Mouse (Mus musculus): Measurements from ENCODE around the gene Rtl9. TPM values are rescaled to one million over a fixed set of nuclear protein-coding genes. Genes with fewer than 3 reads are reported as not detected.

The Rtl9 gene
- polyA plus RNA-seq, 1 experiment from 2014 or later: 0.45 TPM

DNA sequence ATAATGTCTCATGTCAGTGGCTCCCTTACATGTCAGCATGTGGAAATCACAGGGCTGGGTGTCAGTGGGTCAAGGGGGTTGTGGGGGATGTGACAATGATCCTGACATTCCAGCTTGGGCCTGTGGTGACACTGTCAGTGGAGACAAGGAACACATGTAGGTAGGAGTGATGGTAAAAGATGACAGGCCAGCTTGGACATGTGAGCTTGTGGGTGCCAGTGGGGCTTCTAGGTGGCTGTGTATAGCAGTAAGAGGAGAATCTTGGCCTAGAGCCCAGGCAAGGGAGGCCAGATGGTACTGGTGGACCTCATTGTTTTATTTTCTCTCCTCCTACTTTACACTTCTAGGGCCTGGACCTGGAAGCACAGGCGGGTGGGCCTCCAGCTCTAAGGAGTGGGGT is 16.7 kb upstream of the Rtl9 start:
- Histone ChIP-seq H3K4me1 (replicated peaks) (no peaks in the 10 kb centered on the region), H3K9me3 (no peaks in the 10 kb centered on the region), H3K9ac (no peak overlapping the region), H3K27me3 (replicated peaks) (0 out of 2 replicates have a peak, but pooled peaks cover 9% of the 10 kb centered on the region), H3K4me2 (replicated peaks) (no peak overlapping the region), H3K4me3 (replicated peaks) (no peak overlapping the region), H3K27ac (no peak overlapping the region), H3K36me3 (no peaks in the 10 kb centered on the region)
- 67% methylated on average over 1 of the region's 1 CpGs for WGBS
- no peak for ATAC-seq

DNA sequence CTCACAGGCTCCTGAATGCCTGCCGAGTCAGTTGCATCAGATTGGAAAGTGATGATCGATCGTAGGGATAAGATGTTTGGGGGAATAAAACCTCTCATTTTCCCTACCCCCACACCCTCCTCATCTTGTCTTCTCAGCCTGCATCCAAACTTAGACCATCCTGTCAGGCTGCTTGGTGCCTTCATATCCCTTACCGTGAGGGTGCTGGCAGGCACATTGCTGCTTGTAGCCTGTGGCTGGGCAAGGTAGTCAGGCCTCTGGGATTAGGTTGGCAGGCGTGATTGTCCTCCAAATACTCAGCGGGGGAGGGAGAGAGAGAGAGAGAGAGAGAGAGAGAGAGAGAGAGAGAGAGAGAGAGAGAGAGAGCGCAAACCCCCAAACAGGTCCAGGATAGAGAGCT is 11.2 kb upstream of the Rtl9 start:
- ATAC-seq: no peak
- Histone ChIP-seq H3K9ac (no peak overlapping the region), H3K27ac (no peak overlapping the region), H3K4me3 (replicated peaks) (no peak overlapping the region), H3K4me2 (replicated peaks) (no peak overlapping the region), H3K36me3 (no peaks in the 10 kb centered on the region), H3K9me3 (no peaks in the 10 kb centered on the region), H3K27me3 (replicated peaks) (0 out of 2 replicates have a peak, but pooled peaks cover 4% of the 10 kb centered on the region), H3K4me1 (replicated peaks) (no peaks in the 10 kb centered on the region)
- 80% methylated on average over 7 of the region's 7 CpGs for WGBS

DNA sequence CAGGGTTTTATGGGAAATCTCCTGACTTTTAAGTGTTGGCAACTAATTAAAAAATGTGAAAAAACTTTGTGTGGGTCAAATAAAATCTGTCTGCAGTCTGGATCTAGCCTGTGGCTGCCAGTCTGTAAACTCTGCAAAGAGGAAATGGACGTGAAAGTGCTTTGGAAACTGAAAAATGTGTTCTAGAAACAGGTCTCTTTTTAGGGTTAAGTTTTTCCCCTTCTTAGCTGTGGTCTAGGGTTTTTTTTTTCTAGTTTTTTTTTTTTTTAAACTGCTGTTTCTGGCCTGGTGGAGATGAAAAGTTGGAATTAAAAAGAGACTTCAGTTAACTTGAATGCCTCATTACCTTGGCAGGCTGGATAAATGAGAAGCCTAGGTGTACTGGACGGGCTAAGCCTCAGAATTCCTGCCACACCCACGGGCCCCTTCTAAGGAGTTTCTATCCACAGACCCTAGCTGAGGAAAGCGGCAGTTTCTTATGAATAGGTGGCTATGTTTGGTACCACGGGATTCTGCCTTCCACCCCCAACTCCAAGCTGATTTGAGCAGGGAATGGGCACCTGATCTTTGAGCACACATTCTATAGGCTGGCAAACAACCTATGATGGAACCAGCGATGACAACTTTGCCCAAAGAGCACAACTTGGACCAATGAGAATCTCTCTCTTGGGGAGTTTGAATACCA is 8.3 kb upstream of the Rtl9 start:
- no peak overlapping the region for H3K4me2 ChIP-seq (replicated peaks)
- 62% methylated on average over 6 of the region's 6 CpGs for WGBS
- H3K9me3 ChIP-seq: no peaks in the 10 kb centered on the region
- no peaks in the 10 kb centered on the region for H3K36me3 ChIP-seq
- H3K4me3 ChIP-seq (replicated peaks): no peak overlapping the region
- H3K4me1 ChIP-seq (replicated peaks): no peaks in the 10 kb centered on the region
- no peak overlapping the region for H3K9ac ChIP-seq
- H3K27me3 ChIP-seq (replicated peaks): 0 out of 2 replicates have a peak, but pooled peaks cover 4% of the 10 kb centered on the region
- H3K27ac ChIP-seq: no peak overlapping the region
- ATAC-seq: no peak

DNA sequence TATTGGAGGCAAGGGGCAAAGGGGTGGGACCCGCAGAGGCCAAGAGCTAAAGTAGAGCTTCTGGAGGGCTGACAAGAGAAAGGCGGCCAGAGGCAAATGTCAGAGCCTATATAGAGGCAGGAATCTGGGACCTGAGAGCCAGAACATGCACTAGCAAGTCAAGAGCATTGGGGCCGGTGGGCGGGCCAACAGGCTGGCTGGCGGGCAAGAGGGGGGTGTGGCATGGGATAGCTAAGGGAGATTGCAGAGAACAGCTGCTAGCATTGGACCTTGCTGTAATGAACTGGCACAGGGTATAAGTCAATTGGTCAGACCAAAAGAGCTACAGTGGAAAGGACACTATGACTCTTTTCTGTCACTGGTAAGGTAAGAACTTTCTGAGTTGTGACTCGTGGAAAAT is 1.8 kb upstream of the Rtl9 start:
- ATAC-seq: no peak
- H3K27me3 ChIP-seq (replicated peaks): no peaks in the 10 kb centered on the region
- no peak overlapping the region for H3K4me2 ChIP-seq (replicated peaks)
- H3K4me1 ChIP-seq (replicated peaks): no peaks in the 10 kb centered on the region
- no peaks in the 10 kb centered on the region for H3K36me3 ChIP-seq
- no peak overlapping the region for H3K9ac ChIP-seq
- H3K27ac ChIP-seq: no peak overlapping the region
- H3K9me3 ChIP-seq: no peaks in the 10 kb centered on the region
- no peak overlapping the region for H3K4me3 ChIP-seq (replicated peaks)
- 78% methylated on average over 6 of the region's 6 CpGs for WGBS

DNA sequence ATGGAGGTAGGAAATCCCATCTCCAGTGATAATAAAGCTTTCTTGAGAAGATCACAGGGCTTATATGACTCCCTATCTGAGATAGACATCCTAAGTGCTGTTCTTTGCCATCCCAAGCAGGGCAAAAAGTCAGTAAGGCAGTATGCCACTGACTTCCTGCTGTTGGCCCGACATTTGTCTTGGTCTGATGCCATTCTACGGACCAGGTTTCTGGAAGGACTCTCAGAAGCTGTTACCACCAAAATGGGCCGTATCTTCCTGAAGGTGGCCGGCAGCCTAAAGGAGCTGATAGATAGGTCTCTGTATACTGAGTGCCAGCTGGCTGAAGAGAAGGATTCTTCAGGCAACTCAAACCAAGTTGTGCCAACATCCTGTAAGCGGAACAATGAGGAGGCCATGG is 3.8 kb downstream of the Rtl9 start:
- Histone ChIP-seq H3K27me3 (replicated peaks) (no peaks in the 10 kb centered on the region), H3K4me1 (replicated peaks) (no peaks in the 10 kb centered on the region), H3K27ac (no peak overlapping the region), H3K36me3 (no peaks in the 10 kb centered on the region), H3K9ac (no peak overlapping the region), H3K9me3 (no peaks in the 10 kb centered on the region), H3K4me2 (replicated peaks) (no peak overlapping the region), H3K4me3 (replicated peaks) (no peak overlapping the region)
- no peak for ATAC-seq
- 95% methylated on average over 5 of the region's 5 CpGs for WGBS

DNA sequence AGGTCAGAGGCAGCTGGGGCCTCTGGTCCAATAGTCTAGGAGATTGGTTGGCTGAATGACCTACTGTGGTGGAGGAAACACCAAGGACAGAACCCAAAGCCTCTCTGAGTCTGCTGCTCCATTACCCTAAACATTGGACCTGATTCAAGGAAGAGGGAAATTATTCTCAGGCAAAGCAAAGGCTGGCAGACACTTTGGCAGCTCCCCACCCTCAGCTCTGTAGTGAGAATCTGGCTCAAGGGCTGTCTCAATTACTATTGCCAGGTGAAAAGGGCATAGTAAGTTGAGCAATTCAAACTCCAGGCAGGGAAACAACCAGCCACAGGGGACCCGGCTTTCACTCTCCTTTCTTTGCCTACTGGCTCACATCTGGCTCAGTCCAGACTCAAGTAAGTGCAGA is 6.5 kb downstream of the Rtl9 start:
- Histone ChIP-seq H3K4me2 (replicated peaks) (no peak overlapping the region), H3K9ac (no peak overlapping the region), H3K36me3 (no peaks in the 10 kb centered on the region), H3K9me3 (no peaks in the 10 kb centered on the region), H3K27ac (no peak overlapping the region), H3K4me3 (replicated peaks) (no peak overlapping the region), H3K27me3 (replicated peaks) (no peaks in the 10 kb centered on the region), H3K4me1 (replicated peaks) (no peaks in the 10 kb centered on the region)
- 87% methylated on average over 1 of the region's 1 CpGs for WGBS
- no peak for ATAC-seq

DNA sequence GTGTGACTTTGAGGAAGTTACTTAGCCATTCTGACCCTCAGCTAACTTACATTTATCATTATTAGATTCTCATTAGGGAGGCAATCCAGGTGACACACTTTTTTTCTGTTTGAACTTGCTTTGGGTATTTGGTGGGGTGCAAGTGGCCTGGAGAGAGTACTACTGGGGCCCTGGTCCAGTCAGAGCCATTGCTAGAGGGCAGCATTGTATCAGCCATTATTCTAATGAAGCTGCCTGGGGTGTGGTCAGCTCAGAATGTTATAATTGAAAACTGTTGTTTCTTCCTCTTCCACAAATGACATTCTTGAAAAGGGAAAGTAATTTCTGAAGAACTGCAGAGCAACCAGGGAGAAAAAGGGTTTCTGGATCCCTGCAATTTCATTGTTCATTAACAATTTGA is 13.2 kb downstream of the Rtl9 start:
- Histone ChIP-seq H3K27me3 (replicated peaks) (no peaks in the 10 kb centered on the region), H3K36me3 (no peaks in the 10 kb centered on the region), H3K27ac (no peak overlapping the region), H3K4me1 (replicated peaks) (no peaks in the 10 kb centered on the region), H3K4me3 (replicated peaks) (no peak overlapping the region), H3K4me2 (replicated peaks) (no peak overlapping the region), H3K9ac (no peak overlapping the region), H3K9me3 (no peaks in the 10 kb centered on the region)
- ATAC-seq: no peak

Other genes starting within 250 kb of the Rtl9 start
- gene Ammecr1, start 132.9 kb upstream of the Rtl9 start, polyA plus RNA-seq (2015; fragmentation: Nextera tagmentation; extraction: Ambion mirVana): 9.8 and 11.0 TPM in 2 replicates